Mouse (Mus musculus) heart, postnatal 4 days (tissue): ENCODE data around the gene Mlh3. TPM values are rescaled to one million over a fixed set of nuclear protein-coding genes. Genes with fewer than 3 reads are reported as not detected.

Source experiments
- DNase-seq: peaks from one replicate; pipeline ENCODE4 v3.0.0; 2021
- total RNA-seq, 2 experiments: library from RNA; stranded (reverse); gene quantifications; 2 replicates each; pipeline ENCODE4 v1.2.3; 2021

Mlh3 gene
- total RNA-seq, 2 experiments from 2014 or later: 6.9 to 8.7 TPM

- DNase-seq: no peak
Measured at GRCm38 (mm10) chr12:85227876-85228599, 42.4 kb downstream of the Mlh3 start.

DNA sequence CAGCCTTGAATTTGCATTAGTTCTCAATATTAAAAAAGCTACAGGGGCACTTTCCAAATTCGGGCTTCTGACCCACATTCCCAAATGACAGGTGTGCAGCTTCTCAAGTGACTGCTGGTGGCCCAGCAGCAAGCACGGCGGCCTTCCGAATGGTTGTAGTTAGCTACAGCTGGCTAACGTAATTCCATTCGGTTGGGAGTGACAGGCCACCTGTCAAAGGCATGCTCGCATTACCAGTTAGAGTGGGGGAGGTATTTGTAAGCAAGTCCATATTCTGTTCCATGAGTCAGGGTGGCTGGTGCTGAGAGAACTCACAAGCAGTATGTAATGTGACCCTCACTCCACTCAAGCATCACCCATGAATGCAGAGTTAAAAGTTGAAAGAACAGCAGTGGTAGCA is 43.2 kb downstream of the Mlh3 start:
- no peak for DNase-seq

- no peak for DNase-seq
Measured at GRCm38 (mm10) chr12:85219905-85220290, 50.5 kb downstream of the Mlh3 start.

DNA sequence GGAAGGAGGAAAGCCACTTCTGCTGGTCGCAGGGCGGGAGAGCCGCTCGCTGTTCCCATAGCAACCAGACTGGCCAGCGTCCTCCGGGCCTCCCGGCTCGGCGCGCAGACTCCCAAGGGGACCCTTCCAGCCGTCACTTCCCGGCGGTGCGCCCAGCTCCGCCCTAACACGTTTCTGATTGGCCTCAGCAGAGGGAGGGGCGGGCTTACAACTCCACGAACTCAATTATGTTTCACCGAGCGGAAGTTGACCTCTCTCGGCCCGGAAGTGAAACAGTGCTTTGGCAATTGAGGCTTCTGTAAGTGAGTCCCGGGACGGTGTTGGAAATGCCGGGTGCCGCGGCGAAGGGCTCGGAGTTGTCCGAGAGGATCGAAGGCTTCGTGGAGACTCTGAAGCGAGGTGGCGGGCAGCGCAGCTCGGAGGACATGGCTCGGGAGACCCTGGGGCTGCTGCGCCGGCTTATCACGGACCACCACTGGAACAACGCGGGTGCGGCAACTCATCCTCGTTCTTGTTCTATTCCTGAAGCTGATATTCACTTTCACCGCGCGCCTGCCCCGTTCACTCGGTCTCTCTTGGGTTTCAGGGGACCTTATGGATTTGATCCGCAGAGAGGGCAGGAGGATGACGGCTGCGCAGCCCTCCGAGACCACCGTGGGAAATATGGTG is 51.0 kb downstream of the Mlh3 start, which contains the start of gene Eif2b2:
Gene Eif2b2, plus strand, starts transcription at position 246 of the 669 bp plus-strand sequence.
- peak; percentile 99 for DNase-seq

DNA sequence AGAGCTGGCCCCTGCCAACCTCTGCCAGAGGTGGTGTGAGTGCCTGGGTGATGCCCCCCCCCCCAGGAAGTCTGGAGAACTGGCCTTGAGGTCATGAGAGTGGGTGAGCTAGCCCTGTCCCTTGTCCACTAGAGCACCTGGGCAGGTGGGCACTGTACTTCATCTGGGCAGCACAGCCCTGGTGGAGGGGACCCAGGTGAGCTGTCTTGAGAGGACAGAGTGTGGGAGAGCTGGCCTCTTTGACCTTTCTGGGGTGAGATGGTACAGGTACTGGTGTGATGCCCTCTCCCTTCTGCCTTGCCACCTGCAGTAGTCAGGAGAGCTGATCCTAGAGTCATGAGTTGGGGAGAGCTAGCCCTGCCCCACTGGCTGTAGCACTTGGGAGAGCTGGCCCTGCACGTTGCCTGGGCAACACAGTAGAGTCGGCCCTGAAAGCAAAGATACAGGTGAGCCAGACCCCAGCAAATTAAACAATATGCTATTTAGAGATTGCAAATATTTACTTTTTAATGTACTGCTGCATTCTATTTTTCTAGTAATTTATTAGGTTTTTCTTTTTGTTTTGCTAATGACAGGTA is 52.6 kb downstream of the Mlh3 start:
- no peak for DNase-seq

DNA sequence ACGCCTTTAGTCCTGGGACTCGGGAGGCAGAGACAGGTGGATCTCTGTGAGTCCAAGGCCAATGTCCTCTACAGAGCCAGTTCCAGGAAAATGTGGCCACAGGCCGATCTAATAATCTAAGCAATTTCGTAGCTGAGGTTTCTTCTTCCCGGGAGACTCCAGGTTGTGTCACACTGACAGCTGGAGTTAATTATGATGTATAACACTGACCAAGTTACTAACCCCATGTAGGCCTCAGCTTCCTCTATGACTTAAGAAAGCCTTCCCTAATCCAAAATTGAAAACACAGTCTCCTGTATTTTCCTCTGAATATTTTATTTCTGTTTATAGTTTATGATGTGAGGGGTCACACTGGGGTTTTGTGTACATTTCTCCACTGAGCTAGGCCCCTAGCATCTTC is 55.4 kb downstream of the Mlh3 start:
- DNase-seq: no peak

- DNase-seq: no peak
Measured at GRCm38 (mm10) chr12:85208687-85209199, 61.7 kb downstream of the Mlh3 start.

- no peak for DNase-seq
Measured at GRCm38 (mm10) chr12:85205425-85205824, 65.0 kb downstream of the Mlh3 start.

DNA sequence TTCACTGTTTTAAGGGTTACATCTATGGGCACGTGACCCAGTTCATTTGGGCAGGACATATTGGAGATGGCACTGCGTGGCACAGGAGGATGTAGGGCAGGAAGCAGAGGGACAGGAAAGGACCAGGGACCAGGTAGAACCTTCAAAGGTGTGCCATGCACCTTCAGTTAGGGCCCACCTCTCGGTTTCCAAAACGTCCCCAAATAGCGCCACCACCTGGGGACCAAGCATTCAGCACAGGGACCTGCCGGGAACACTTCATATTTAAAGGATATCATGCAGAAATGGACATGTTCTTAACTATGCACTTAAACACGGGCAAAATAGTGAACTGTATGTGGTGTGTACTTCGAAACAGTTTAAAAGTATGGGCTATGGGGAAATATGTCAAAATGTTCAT is 66.3 kb downstream of the Mlh3 start:
- DNase-seq: no peak

GRCm38 (mm10) chr12:85203699-85204098 is 66.7 kb downstream of the Mlh3 start:
- DNase-seq: no peak

DNA sequence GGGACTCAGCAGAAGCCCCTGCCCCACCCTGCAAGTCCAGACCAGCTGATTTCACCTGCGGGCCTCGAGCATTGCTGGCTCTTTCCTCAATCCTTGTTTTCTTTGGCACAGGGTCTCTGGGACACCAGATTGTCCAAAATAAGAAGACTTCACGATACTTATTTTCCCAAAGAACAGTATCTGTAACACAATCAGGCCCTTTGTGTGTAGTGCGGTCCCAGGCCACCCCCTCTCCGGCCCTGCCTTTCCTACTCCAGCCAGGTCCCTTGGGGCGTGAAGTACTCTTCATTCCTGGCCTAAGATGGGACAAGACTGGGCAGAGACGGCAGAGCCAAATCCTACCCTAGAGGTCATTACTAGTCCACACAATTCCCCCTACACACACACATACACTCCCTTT is 68.2 kb downstream of the Mlh3 start:
- no peak for DNase-seq

DNA sequence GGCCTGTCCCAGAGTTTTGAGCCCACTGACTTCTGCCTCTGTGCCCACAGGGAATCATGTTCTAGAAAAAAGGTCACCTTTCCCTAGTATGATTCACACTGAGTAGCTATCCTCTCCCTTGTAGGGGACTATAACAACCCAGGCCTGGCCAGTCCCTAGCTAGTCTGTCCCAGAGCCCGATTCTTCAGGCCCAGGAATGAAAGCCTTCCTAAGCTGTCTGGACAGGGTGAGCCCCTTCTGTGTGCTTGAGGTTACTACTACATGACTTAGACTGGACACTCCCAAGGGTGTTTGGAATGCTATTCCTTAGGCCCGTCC is 68.6 kb downstream of the Mlh3 start:
- DNase-seq: no peak

GRCm38 (mm10) chr12:85200929-85201829 is 69.2 kb downstream of the Mlh3 start:
- no peak for DNase-seq

DNA sequence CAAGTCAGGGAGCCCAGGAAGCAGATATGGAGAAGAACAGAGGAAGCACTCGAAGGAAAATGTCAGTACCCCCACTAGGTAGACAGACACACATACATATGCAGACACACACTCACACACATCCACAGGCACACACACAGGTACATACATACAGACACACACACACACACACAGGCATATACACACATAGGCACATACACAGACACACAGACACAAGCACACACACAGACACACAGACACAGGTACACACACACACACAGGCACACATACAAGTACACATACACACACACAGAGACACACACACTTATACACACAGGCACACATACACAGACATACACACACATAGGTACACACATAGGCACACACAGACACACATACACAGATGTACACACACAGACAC is 70.4 kb downstream of the Mlh3 start:
- DNase-seq: no peak

GRCm38 (mm10) chr12:85197936-85198335 is 72.5 kb downstream of the Mlh3 start:
- no peak for DNase-seq

DNA sequence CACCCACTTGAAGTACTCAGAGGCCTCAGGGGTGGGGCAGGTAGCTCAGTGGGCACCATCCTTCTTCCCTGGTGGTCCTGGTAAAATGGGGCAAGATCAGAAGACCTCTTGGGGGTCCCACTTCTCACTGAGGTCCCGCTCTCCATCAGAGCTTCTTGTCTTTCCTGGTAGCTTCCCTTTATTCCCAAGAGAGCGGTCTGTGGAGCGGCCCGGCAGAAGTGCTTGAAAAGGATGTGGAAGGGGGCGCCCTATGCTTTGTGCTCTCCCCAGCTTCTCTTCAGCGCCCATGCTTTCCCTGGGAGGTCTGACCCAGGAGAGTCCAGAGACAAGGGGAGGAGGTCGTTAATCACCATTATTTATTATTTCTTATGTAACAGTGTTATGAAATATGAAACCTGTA is 73.0 kb downstream of the Mlh3 start:
- no peak for DNase-seq

DNA sequence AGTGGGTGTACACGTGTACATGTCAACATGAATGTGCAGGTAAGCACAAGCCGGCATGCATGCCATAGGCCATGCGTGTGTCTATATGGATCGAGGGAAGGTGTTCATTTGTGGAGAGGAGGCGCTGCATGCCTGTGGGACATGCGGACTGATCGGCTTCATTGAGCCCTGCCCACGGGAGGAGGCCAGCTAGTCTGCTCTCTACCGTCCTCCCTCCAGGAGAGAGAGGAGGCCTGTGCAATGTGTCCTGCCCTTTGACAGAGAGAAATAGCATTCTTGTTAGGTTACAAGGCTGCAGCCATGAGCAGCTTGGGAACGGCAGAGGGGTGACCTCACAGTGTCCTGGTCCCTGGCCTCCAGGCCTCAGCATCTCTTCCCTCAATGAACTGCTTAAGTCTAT is 74.2 kb downstream of the Mlh3 start:
- no peak for DNase-seq

DNA sequence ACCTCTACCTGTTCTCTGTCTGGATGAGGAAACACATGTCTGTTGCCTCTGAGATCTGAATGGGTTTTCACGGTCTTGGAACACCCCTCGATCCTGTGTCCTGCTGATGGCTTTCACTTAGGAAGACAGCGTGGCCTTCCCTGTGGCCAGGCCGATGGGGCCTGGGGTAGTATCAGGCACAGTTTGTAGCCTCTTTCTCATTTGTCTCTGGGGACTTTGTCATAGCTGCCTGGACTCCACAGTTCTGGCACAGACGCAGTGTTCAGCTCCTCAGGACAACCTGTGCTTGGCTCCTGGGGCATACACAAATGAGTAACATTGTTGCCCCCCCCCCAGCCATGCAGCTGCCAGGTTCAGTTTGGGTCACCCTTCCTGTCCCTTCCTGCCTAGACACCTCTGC is 75.3 kb downstream of the Mlh3 start:
- DNase-seq: no peak

DNA sequence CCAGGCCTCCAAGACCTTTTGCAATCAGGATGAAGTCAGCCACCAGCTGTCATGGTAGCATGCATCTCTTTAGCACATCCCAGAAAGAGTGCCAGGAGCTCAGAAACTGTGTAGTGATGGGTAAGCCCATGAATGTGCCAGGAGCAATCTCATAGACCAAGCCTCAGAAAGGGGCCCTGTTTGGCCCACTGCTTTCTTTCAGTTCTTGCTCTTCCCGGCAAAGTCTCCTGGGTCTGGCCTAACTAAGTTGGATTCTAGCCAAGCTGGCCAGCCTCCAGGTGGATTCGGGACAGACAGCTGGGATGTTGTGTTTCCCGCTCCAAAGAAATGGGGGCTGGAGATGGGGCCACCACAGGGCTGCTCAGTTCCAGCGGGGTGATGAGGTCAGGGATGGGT is 75.8 kb downstream of the Mlh3 start:
- DNase-seq: peak; percentile 94

GRCm38 (mm10) chr12:85193923-85194622 is 76.3 kb downstream of the Mlh3 start:
- no peak for DNase-seq

GRCm38 (mm10) chr12:85193146-85193545 is 77.3 kb downstream of the Mlh3 start:
- DNase-seq: peak; percentile 3

DNA sequence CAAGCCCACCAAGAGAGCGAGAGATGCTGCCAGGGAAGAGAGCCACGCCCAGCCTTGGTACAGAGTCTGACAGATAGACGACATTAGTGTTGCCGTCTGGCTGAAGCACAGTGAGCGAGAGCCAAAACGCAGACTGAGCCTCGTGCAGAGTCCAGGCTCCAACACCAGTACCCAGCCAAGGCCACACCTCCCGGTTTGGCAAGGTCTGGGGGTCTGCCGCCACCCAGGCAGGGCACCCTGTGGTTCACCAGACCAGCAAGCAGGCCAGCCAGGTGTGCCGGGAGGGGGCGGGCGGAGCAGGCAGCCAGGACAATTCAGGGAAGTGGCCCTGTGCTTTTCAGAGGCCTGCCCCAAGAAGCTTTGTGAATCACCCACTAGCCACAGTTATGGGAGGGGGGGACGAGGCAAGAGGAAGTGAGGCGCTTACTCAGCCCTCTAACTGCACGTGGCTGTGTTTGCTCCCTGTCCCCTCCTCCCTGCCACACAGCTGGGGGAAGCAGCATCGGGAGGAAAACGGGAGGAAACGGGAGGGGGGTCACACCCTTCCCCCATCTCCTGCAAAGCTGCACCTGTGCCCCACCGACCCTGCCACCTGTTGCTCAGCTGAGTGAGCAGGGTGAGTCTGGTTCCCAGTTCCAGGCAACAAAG is 77.8 kb downstream of the Mlh3 start:
- DNase-seq: peak; percentile 43
